Mouse (Mus musculus) neural tube, embryonic 13.5 days (tissue): ENCODE results near the gene Gm28551. TPM values are rescaled to one million over a fixed set of nuclear protein-coding genes. Genes with fewer than 3 reads are reported as not detected.
A peak's percentile ranks its signal among the peaks of the same experiment; 100 is the strongest.

ENCODE experiments used
- ATAC-seq: fragments of 200-750 bp; cut with Nextera tagmentation; 2 replicates; pipeline ENCODE4 v1.8.0; 2017; ENCODE audit warnings: low read depth, mild to moderate bottlenecking, moderate TSS enrichment, moderate library complexity
- H3K27ac ChIP-seq: fragments of 300-500 bp; sonication (generic); replicated peaks from 2 replicates; pipeline ENCODE4 v1.5.1; 2015; ENCODE audit warnings: moderate library complexity, mild to moderate bottlenecking, inconsistent platforms
- H3K27me3 ChIP-seq: fragments of 300-500 bp; sonication (generic); 2 replicates; pipeline ENCODE4 v1.6.1; 2015; ENCODE audit warnings: mild to moderate bottlenecking, inconsistent platforms
- H3K36me3 ChIP-seq: fragments of 300-500 bp; sonication (generic); 2 replicates; pipeline ENCODE4 v1.6.1; 2015; ENCODE audit warnings: mild to moderate bottlenecking, inconsistent platforms
- H3K4me1 ChIP-seq: fragments of 300-500 bp; sonication (generic); replicated peaks from 2 replicates; pipeline ENCODE4 v1.6.1; 2015; ENCODE audit warnings: inconsistent platforms
- H3K4me2 ChIP-seq: fragments of 300-500 bp; sonication (generic); 2 replicates; pipeline ENCODE4 v1.6.1; 2015; ENCODE audit warnings: inconsistent platforms, mild to moderate bottlenecking, moderate library complexity
- H3K4me3 ChIP-seq: fragments of 300-500 bp; sonication (generic); 2 replicates; pipeline ENCODE4 v1.5.1; 2015; ENCODE audit warnings: mild to moderate bottlenecking, inconsistent platforms
- H3K9ac ChIP-seq: fragments of 300-500 bp; sonication (generic); 2 replicates; pipeline ENCODE4 v1.6.1; 2015; ENCODE audit warnings: moderate library complexity, mild to moderate bottlenecking, inconsistent platforms
- H3K9me3 ChIP-seq: fragments of 300-500 bp; sonication (generic); 2 replicates; pipeline ENCODE4 v1.6.1; 2016; ENCODE audit warnings: inconsistent platforms
- WGBS: fragments of 180-500 bp; shearing (Covaris S2); methylation state at CpG from one replicate; pipeline ENCODE4 v1.1.7; 2015; 5-methylcytosine and 5-hydroxymethylcytosine counted together
- polyA plus RNA-seq: library from polyadenylated mRNA; unstranded; fragments of >200 nt; fragmentation: Nextera tagmentation; extraction: Ambion mirVana; gene quantifications from 2 replicates; pipeline ENCODE4 v1.2.1, GENCODE M21; 2015

Gm28551 gene
- polyA plus RNA-seq, 1 experiment from 2014 or later: 2.2 TPM

DNA sequence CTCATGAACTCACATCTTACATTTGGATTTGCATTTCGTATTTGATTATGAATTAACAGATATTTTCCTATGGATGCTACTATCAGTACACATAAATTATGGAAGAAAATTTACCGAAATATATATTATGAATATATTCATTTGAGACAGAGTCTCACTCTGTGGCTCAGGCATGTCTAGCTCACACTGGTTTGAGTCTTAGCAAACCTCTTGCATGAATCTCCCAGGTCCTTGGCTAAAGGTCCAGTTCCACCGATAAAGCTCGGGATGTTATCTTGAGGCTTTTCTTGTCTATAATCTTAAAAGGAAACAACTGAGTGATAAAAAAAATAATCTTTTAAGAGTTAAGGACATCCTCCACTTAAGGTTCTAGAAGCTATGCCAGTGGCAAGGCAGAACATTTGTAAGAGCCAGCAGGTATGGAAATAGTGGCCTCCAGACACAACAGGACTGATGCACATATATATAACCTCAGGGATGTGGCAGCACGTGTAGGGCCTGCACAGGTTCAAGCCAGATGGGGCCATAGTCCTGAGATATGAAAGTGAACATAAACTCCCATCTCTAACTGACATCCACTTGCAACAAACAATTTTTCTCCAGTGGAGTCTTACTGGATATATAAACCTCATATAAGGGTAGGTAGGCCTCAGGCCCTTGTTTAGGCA is 27.5 kb downstream of the Gm28551 start:
- H3K4me2 ChIP-seq: no peak overlapping the region
- no peak overlapping the region for H3K9ac ChIP-seq
- H3K36me3 ChIP-seq: peaks cover 30% of the 10 kb centered on the region
- no peaks in the 10 kb centered on the region for H3K9me3 ChIP-seq
- 93% methylated on average over 5 of the region's 5 CpGs for WGBS
- no peaks in the 10 kb centered on the region for H3K4me1 ChIP-seq
- no peak for ATAC-seq
- H3K4me3 ChIP-seq: no peak overlapping the region
- H3K27me3 ChIP-seq: no peaks in the 10 kb centered on the region
- H3K27ac ChIP-seq: no peak overlapping the region

GRCm38 (mm10) chr1:53324277-53324676 is 28.2 kb downstream of the Gm28551 start:
- no peak for ATAC-seq
- no peak overlapping the region for H3K4me3 ChIP-seq
- no peaks in the 10 kb centered on the region for H3K4me1 ChIP-seq
- WGBS: 100% methylated on average over 1 of the region's 1 CpGs
- no peaks in the 10 kb centered on the region for H3K9me3 ChIP-seq
- no peak overlapping the region for H3K9ac ChIP-seq
- H3K27ac ChIP-seq: no peak overlapping the region
- H3K4me2 ChIP-seq: no peak overlapping the region
- H3K36me3 ChIP-seq: peaks cover 32% of the 10 kb centered on the region
- no peaks in the 10 kb centered on the region for H3K27me3 ChIP-seq

DNA sequence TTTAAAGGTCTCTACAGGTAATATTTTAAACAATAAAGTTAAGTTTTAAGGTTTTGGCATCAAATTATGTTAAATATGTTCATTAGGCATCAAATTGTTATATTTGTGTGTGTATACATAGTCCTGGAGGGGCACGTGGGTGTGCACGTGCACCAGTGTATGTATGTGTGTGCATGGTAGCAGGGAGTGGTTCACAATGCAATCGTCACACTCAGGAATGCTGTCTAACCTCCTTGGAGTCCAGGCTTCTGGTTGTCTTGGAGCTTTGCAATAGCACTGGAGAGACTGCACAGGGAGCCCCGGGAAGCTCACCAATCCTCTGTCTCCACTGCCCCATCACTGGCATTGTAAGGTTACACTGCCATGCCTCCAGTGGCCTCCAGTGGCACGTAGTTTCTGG is 29.2 kb downstream of the Gm28551 start:
- WGBS: 94% methylated on average over 5 of the region's 5 CpGs
- no peak overlapping the region for H3K27ac ChIP-seq
- H3K4me1 ChIP-seq: no peaks in the 10 kb centered on the region
- H3K9me3 ChIP-seq: no peaks in the 10 kb centered on the region
- no peak overlapping the region for H3K4me3 ChIP-seq
- peaks cover 36% of the 10 kb centered on the region for H3K36me3 ChIP-seq
- H3K4me2 ChIP-seq: no peak overlapping the region
- H3K9ac ChIP-seq: no peak overlapping the region
- no peaks in the 10 kb centered on the region for H3K27me3 ChIP-seq
- ATAC-seq: no peak

DNA sequence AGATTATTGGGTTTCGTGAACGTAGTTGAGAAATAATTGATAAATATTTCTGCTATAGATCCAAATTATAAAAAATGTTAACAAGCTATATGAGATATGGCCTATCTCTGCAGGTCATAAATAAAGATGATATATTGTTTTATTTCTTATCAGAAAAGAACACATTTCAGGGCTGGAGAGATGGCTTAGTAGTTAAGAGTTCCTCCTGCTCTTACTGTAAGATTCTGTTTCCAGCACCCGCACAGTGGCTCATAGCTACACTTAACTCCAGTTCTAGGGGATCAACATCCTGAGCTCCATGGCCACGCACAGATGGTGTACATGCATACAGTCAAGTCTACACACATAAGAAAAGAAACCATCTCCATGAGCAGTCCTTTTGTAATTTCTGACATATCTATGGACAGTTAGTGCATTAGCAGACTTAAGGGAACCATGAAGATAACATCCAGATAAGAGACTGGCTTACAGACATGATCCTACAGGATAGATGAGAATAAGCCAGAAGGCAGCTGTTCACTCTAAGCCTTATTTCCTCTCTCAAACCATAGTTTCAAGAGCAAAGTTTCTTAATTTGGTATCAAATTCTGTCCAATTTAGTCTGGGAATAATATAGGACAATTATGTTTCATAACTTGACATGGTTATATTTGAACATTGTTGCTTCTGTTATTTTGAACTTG is 30.7 kb downstream of the Gm28551 start:
- no peak for ATAC-seq
- Histone ChIP-seq H3K9me3 (no peaks in the 10 kb centered on the region), H3K4me3 (no peak overlapping the region), H3K9ac (no peak overlapping the region), H3K4me2 (no peak overlapping the region), H3K27me3 (no peaks in the 10 kb centered on the region), H3K36me3 (peaks cover 44% of the 10 kb centered on the region), H3K4me1 (no peaks in the 10 kb centered on the region), H3K27ac (no peak overlapping the region)
- WGBS: 97% methylated on average over 4 of the region's 4 CpGs

DNA sequence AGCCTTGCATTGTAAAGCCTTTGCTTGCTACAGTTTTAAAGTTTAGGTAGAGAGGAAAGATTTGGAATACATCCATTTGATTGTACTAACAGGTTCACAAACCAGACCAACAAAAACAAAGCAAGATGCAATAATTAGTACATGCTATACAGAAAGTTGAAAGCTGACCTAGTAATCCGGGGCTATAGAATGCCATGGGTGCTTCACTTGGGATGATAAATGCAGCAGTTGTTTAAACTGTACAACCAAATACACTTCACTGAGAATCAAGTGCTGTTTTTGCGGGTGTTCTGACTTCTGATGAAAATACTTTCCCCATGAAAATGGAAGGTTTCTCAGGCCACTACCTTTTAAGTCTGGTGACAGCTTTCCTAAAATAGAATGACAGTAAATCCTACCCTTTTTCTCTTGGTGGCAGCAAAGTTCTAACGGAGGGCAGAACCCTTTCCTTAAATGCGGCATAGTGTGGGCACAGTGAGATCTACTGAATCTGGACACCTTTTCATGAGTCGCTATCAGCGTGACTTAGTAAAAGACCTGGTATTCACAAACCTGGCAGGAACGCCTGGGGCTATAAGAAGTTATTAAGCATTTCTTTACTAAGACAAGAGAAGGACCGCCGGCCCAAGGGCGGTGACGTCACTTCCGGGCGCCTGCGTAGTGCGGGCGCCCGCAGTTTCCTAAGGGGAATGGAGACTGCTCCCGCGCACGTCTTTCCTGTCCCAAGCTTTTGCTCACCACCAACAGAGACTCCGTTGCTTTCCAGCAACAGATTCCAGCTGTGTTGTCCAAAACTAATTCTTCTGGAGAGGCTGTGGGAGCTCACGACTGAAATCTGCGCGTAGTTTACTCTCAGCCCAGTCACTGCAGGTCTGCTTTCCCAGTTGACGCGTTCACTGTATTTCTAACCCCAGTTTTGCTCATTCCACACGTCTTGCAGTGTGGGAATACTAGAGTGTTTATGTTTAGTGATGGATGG is 39.2 kb downstream of the Gm28551 start, which contains the start of gene Osgepl1:
TSS of gene Osgepl1 (plus strand) at position 636 of the 979 bp plus-strand sequence.
- ATAC-seq: peak; percentile 99
- Histone ChIP-seq H3K27me3 (no peaks in the 10 kb centered on the region), H3K9me3 (no peaks in the 10 kb centered on the region), H3K4me1 (peaks cover 12% of the 10 kb centered on the region), H3K9ac (peak within 1 kb of the TSS; percentile 83), H3K27ac (peak within 1 kb of the TSS; percentile 83), H3K36me3 (peaks cover 20% of the 10 kb centered on the region), H3K4me3 (peak within 1 kb of the TSS; percentile 68), H3K4me2 (peak within 1 kb of the TSS; percentile 67)
- 2% methylated on average over 27 of the region's 27 CpGs for WGBS

DNA sequence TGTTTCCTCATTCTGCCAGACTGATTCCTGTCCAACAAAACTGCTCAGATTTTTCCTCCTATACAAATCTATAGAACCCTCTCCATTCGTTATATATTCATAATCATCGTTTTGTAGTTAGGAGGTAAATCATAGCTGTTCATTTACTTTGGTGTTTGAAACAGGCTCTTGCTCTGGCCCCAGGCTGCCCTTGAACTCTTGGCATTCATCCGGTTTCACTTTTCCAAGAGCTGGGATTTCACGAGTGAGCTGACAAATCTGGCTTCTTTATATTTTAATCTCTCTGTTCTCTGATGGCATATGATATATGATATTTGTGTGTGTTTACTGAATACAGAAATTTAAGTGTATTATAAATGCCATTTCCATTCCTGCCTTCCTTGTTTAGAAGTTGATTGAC is 52.0 kb downstream of the Gm28551 start:
- WGBS: 85% methylated on average over 4 of the region's 4 CpGs
- H3K27me3 ChIP-seq: no peaks in the 10 kb centered on the region
- no peak overlapping the region for H3K27ac ChIP-seq
- H3K4me1 ChIP-seq: peaks cover 19% of the 10 kb centered on the region
- no peak for ATAC-seq
- no peaks in the 10 kb centered on the region for H3K36me3 ChIP-seq
- H3K9me3 ChIP-seq: no peaks in the 10 kb centered on the region
- H3K4me3 ChIP-seq: no peak overlapping the region
- no peak overlapping the region for H3K4me2 ChIP-seq
- H3K9ac ChIP-seq: no peak overlapping the region

GRCm38 (mm10) chr1:53296581-53297383 is 55.7 kb downstream of the Gm28551 start, which contains the start of the genes Pms1, Ormdl1 and Gm28778:
TSS of gene Pms1 (minus strand) at chr1:53297018.
TSS of gene Ormdl1 (plus strand) at chr1:53297095.
TSS of gene Gm28778 (plus strand) at chr1:53297111.
- peak; percentile 100 for ATAC-seq
- no peaks in the 10 kb centered on the region for H3K36me3 ChIP-seq
- H3K4me3 ChIP-seq: peak within 1 kb of the TSS; percentile 88
- peak within 1 kb of the TSS; percentile 87 for H3K27ac ChIP-seq
- H3K9ac ChIP-seq: peak within 1 kb of the TSS; percentile 85
- H3K4me2 ChIP-seq: peak within 1 kb of the TSS; percentile 66
- under 1% methylated on average over 66 of the region's 66 CpGs for WGBS
- H3K4me1 ChIP-seq: peaks cover 19% of the 10 kb centered on the region
- no peaks in the 10 kb centered on the region for H3K9me3 ChIP-seq
- H3K27me3 ChIP-seq: no peaks in the 10 kb centered on the region

- ATAC-seq: no peak
- Histone ChIP-seq H3K9me3 (no peaks in the 10 kb centered on the region), H3K27ac (no peak overlapping the region), H3K4me2 (no peak overlapping the region), H3K36me3 (no peaks in the 10 kb centered on the region), H3K4me3 (no peak overlapping the region), H3K9ac (no peak overlapping the region), H3K27me3 (no peaks in the 10 kb centered on the region), H3K4me1 (0 out of 2 replicates have a peak, but pooled peaks cover 4% of the 10 kb centered on the region)
- 91% methylated on average over 3 of the region's 3 CpGs for WGBS
Measured at GRCm38 (mm10) chr1:53291197-53291596, 61.3 kb downstream of the Gm28551 start.

Other genes with a start within 250 kb of the Gm28551 start
- not detected in 2 replicates for gene 1700019A02Rik, start 165.0 kb downstream of the Gm28551 start, polyA plus RNA-seq
- gene Pms1, start 55.6 kb downstream of the Gm28551 start, polyA plus RNA-seq: 12.0 and 12.1 TPM in 2 replicates
- 52.2 and 55.5 TPM in 2 replicates for gene Ormdl1, start 55.6 kb downstream of the Gm28551 start, polyA plus RNA-seq
- not detected in 2 replicates for gene Gm28778, start 55.6 kb downstream of the Gm28551 start, polyA plus RNA-seq
- 21.9 and 23.7 TPM in 2 replicates for gene Osgepl1, start 39.0 kb downstream of the Gm28551 start, polyA plus RNA-seq
- 2.2 and 25.1 TPM in 2 replicates for gene Asdurf, start within 50 bp of the Gm28551 start, polyA plus RNA-seq
- gene Asnsd1, start 85 bp upstream of the Gm28551 start, polyA plus RNA-seq: 70.1 and 74.5 TPM in 2 replicates